ENCODE assay signal across 14 mouse cellular contexts in genomic region chr10:84088799-84089778, GRCm38 (mm10).
DNase-seq lines count a peak whose midpoint lies in the region; ATAC-seq lines count a peak whose summit lies in the region.
"Had no signal": no experiment of that assay in that cellular context is flagged by ENCODE, and none has a peak within 500 bp of the region (broad histone marks: within the 10 kb centered on the region; RNA-seq: fewer than 3 reads in every experiment).

No protein-coding gene starts in this region.

- WGBS in limb, embryonic 12.5 days, result 52% methylated on average over 18 of the region's 18 CpGs

- H3K4me1 ChIP-seq in limb, embryonic 12.5 days (replicated peaks), result peaks cover 23% of the 10 kb centered on the region
- H3K4me1 ChIP-seq: heart, embryonic 10.5 days; neural tube, embryonic 15.5 days had no signal

- no peak overlapping the region for H3K4me2 ChIP-seq in limb, embryonic 12.5 days
- H3K4me2 ChIP-seq: neural tube, embryonic 15.5 days had no signal

- H3K9me3 ChIP-seq in limb, embryonic 12.5 days, result no peaks in the 10 kb centered on the region
- H3K9me3 ChIP-seq: heart, embryonic 10.5 days; neural tube, embryonic 15.5 days had no signal

- no peaks in the 10 kb centered on the region for H3K36me3 ChIP-seq in limb, embryonic 12.5 days
- H3K36me3 ChIP-seq: heart, embryonic 10.5 days; neural tube, embryonic 15.5 days had no signal

- H3K4me3 ChIP-seq in limb, embryonic 12.5 days (replicated peaks), result no peak overlapping the region
- H3K4me3 ChIP-seq: heart, embryonic 10.5 days; neural tube, embryonic 15.5 days had no signal

- peak; percentile 6 for DNase-seq in cerebellum, adult 11 months
- no peak for DNase-seq in cerebellum, postnatal 4 days (ENCODE audit: low spot score in 2 of 2)
- DNase-seq in right cerebral cortex, adult 2 months (ENCODE audit: low spot score in 2 of 2), result peak; percentile 42 to 61
- no peak for DNase-seq in right cerebral cortex, postnatal 4 days
- DNase-seq in spleen, postnatal 14 days (ENCODE audit: low spot score in 2 of 2), result no peak
- DNase-seq in embryo, embryonic 10.5 days (ENCODE audit: low spot score), result no peak
- no peak for DNase-seq in urinary bladder, adult 18-20 months (ENCODE audit: low spot score in 2 of 2)
- DNase-seq: heart, postnatal 36 days had no signal

- peak overlapping the region; percentile 47; the same call in 1 of the 2 replicates for H3K27ac ChIP-seq in limb, embryonic 12.5 days
- H3K27ac ChIP-seq: heart, embryonic 10.5 days; kidney, postnatal 0 days; macrophage; neural tube, embryonic 15.5 days; stomach, postnatal 0 days had no signal

- H3K27me3 ChIP-seq in limb, embryonic 12.5 days, result no peaks in the 10 kb centered on the region; the same call in 1 of the 2 replicates
- H3K27me3 ChIP-seq: neural tube, embryonic 15.5 days had no signal

- ATAC-seq in limb, embryonic 12.5 days (ENCODE audit: insufficient number of reproducible peaks, insufficient read depth, low FRiP score, low TSS enrichment, low read depth), result no peak

- H3K9ac ChIP-seq in limb, embryonic 12.5 days (replicated peaks), result no peak overlapping the region
- H3K9ac ChIP-seq: neural tube, embryonic 15.5 days had no signal

Comparison
In these comparisons a context has a peak if more than half of its experiments do, and no peak if none do; other contexts are left out.
1. DNase-seq: peak in cerebellum, adult 11 months (single experiment) and right cerebral cortex, adult 2 months (2 of 2); none in cerebellum, postnatal 4 days (0 of 2), right cerebral cortex, postnatal 4 days (single experiment), spleen, postnatal 14 days (0 of 2), embryo, embryonic 10.5 days (single experiment) and urinary bladder, adult 18-20 months (0 of 2).